Mouse (Mus musculus) forebrain, embryonic 15.5 days (tissue): ENCODE data around the gene Bcor. TPM values are rescaled to one million over a fixed set of nuclear protein-coding genes. Genes with fewer than 3 reads are reported as not detected.

Source experiments
- ATAC-seq: fragments of 200-750 bp; cut with Nextera tagmentation; replicated peaks from 2 replicates; pipeline ENCODE4 v1.8.0; 2017; ENCODE audit warnings: mild to moderate bottlenecking, moderate TSS enrichment, moderate library complexity
- H3K27ac ChIP-seq: fragments of 300-500 bp; sonication (generic); replicated peaks from 2 replicates; pipeline ENCODE4 v1.5.1; 2015; ENCODE audit warnings: mild to moderate bottlenecking, inconsistent platforms
- H3K27me3 ChIP-seq: fragments of 300-500 bp; sonication (generic); 2 replicates; pipeline ENCODE4 v1.6.1; 2015; ENCODE audit warnings: inconsistent platforms
- H3K36me3 ChIP-seq: fragments of 300-500 bp; sonication (generic); 2 replicates; pipeline ENCODE4 v1.6.1; 2015; ENCODE audit warnings: mild to moderate bottlenecking, inconsistent platforms
- H3K4me1 ChIP-seq: fragments of 300-500 bp; sonication (generic); 2 replicates; pipeline ENCODE4 v1.6.1; 2015; ENCODE audit warnings: inconsistent platforms
- H3K4me2 ChIP-seq: fragments of 300-500 bp; sonication (generic); replicated peaks from 2 replicates; pipeline ENCODE4 v1.6.1; 2015; ENCODE audit warnings: mild to moderate bottlenecking, inconsistent platforms
- H3K4me3 ChIP-seq: fragments of 300-500 bp; sonication (generic); 2 replicates; pipeline ENCODE4 v1.5.1; 2015; ENCODE audit warnings: mild to moderate bottlenecking, inconsistent platforms
- H3K9ac ChIP-seq: fragments of 300-500 bp; sonication (generic); replicated peaks from 2 replicates; pipeline ENCODE4 v1.6.1; 2015; ENCODE audit warnings: mild to moderate bottlenecking, inconsistent platforms
- H3K9me3 ChIP-seq: fragments of 300-500 bp; sonication (generic); 2 replicates; pipeline ENCODE4 v1.6.1; 2016; ENCODE audit warnings: inconsistent platforms
- WGBS: fragments of 180-500 bp; shearing (Covaris S2); methylation state at CpG from one replicate; pipeline ENCODE4 v1.1.7; 2015; ENCODE audit warnings: mixed read lengths; 5-methylcytosine and 5-hydroxymethylcytosine counted together
- polyA plus RNA-seq: library from polyadenylated mRNA; unstranded; fragments of >200 nt; fragmentation: Nextera tagmentation; extraction: Ambion mirVana; gene quantifications from 2 replicates; pipeline ENCODE4 v1.2.1, GENCODE M21; 2015

Gene Bcor
- polyA plus RNA-seq, 1 experiment from 2014 or later = 18.6 TPM

DNA sequence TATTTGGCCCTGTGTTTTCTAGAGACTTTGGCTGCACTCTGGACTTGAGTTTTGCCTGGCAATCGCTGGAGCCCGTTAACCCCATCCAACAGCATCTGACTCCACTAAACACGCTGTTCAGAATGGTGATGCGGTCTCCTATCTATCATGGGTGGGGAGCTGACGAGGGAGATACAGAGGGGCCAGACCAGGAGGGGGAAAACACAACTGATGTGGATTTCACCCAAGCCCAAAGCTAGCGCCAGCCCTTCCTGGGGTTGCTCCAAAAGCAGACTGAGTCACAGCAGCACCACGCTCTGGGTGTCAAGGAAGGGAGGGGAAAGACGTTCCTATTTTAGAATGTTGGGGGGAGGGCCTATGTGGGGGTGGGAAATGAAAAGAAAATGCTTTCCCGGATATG lies 94.4 kb downstream of the Bcor start:
- 23% methylated on average over 9 of the region's 9 CpGs for WGBS
- Histone ChIP-seq H3K9me3 (no peaks in the 10 kb centered on the region), H3K27ac (no peak overlapping the region), H3K4me1 (peaks cover 100% of the 10 kb centered on the region), H3K4me2 (no peak overlapping the region), H3K36me3 (no peaks in the 10 kb centered on the region), H3K4me3 (no peak overlapping the region), H3K9ac (no peak overlapping the region), H3K27me3 (peaks cover 3% of the 10 kb centered on the region; the same call in 1 of the 2 replicates)
- ATAC-seq = no peak

DNA sequence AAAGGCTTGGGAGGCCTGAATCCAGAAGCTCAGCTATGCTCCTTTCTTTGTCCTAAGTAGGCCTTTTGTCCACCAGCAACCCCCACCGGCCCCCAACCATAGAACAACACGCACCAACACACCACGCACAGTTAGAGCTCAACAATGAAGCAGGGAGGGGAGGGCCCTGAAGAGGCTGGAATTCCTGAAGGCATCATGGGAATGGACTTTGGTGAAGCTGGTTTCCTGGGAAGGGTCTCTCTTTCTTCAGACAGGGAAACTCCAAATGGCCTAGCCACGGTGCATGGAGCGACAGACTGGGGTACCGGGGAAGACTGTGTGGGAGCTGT lies 97.3 kb downstream of the Bcor start:
- peak overlapping the region; percentile 81 for H3K27ac ChIP-seq
- H3K36me3 ChIP-seq = peaks cover 8% of the 10 kb centered on the region; the same call in 1 of the 2 replicates
- H3K9ac ChIP-seq = 0 out of 2 replicates have a peak overlapping the region, but pooled peaks have one; percentile 15
- 9% methylated on average over 6 of the region's 6 CpGs for WGBS
- ATAC-seq = peak; percentile 10; the same call in 1 of the 2 replicates
- H3K27me3 ChIP-seq = no peaks in the 10 kb centered on the region
- H3K4me3 ChIP-seq = no peak overlapping the region
- no peaks in the 10 kb centered on the region for H3K9me3 ChIP-seq
- peaks cover 71% of the 10 kb centered on the region for H3K4me1 ChIP-seq
- H3K4me2 ChIP-seq = peak overlapping the region; percentile 31

DNA sequence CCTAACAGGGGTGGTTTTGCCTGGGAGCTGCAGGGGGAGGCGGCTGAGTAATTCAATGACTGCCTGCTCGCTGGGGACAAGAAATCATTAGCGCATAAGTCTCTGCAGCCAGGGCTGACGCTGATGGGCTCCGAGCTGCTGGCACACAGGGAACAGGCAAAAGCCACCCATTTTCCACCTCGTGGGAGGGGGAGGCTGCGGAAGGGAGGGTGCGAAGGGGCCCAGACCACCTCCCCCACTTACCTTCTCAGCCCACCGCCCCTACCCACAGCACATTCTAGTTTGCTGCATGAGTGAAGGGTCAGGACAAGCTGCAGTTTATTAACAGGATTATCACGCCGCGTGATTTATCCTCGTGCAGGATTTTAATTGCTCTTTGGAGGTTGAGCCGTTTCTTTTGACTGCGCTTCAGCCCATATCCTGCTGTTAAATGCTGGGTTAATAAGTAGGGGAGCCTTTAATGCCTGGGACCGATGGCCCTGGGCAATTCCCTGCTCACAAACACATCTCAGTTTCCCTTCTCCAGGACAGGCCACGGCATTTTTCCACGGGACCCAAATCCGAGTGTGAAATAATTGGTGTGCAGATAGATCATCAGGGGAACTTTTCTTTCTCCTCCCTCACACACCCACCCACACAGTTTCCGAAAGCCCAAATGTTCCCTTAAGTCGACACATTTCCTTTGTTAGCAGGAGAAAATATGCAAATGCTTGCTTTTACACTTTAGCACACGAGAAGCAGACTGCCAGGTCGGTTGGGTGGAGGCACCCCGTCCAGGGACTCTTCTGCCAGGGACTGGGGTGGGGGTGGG lies 97.8 kb downstream of the Bcor start:
- ATAC-seq = peak; percentile 44
- 0 out of 2 replicates have a peak overlapping the region, but pooled peaks have one; percentile 15 for H3K9ac ChIP-seq
- peak overlapping the region; percentile 81 for H3K27ac ChIP-seq
- peak overlapping the region; percentile 31 for H3K4me2 ChIP-seq
- H3K36me3 ChIP-seq = peaks cover 10% of the 10 kb centered on the region; the same call in 1 of the 2 replicates
- WGBS = 8% methylated on average over 24 of the region's 24 CpGs
- H3K4me1 ChIP-seq = peaks cover 66% of the 10 kb centered on the region
- H3K27me3 ChIP-seq = no peaks in the 10 kb centered on the region
- H3K4me3 ChIP-seq = no peak overlapping the region
- no peaks in the 10 kb centered on the region for H3K9me3 ChIP-seq

DNA sequence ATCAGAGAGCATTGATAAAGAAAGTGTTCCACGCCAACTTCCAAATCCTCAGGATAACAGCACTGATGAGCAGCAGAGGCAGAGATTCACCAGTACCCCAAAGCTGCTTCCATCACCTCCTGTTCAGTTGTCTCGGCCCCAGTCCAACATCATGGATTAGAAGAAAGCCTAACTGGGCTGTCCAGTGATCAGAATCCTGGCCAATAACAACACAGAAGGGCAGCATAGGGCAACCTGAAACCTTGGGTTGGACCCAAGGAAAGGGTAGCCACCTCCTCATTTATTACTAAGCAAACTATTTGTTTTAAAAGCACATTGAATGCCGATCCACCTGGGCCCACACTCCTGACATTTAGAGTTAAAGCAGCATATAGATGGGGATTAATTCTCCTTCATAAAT lies 99.3 kb downstream of the Bcor start:
- WGBS = 75% methylated on average over 3 of the region's 3 CpGs
- H3K4me3 ChIP-seq = no peak overlapping the region
- H3K4me1 ChIP-seq = peaks cover 57% of the 10 kb centered on the region
- H3K27me3 ChIP-seq = no peaks in the 10 kb centered on the region
- H3K9ac ChIP-seq = no peak overlapping the region
- no peak for ATAC-seq
- H3K27ac ChIP-seq = no peak overlapping the region
- H3K36me3 ChIP-seq = peaks cover 12% of the 10 kb centered on the region; the same call in 1 of the 2 replicates
- H3K4me2 ChIP-seq = no peak overlapping the region
- H3K9me3 ChIP-seq = no peaks in the 10 kb centered on the region

DNA sequence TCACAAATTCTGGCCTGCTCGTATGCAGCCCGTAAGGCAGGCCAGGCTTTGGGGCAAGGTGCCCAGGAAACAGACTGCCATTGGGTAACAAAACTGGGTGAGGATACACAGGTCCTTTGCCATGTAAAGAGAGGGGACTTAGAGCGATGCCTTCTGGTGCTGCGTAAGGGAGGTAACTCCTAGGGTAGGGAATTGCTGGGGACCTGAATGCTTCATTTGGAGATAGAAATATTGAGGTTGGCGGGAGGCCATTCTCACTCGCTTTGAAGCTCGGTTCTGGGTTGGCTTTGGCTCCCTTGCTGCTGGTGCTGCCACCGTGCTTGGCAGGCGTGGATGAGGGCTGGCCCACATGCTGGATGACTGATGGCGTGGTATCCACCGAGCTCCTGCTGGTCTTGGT lies 102.9 kb downstream of the Bcor start:
- Histone ChIP-seq H3K4me2 (no peak overlapping the region), H3K9me3 (no peaks in the 10 kb centered on the region), H3K27ac (no peak overlapping the region), H3K4me3 (no peak overlapping the region), H3K27me3 (no peaks in the 10 kb centered on the region), H3K36me3 (peaks cover 12% of the 10 kb centered on the region; the same call in 1 of the 2 replicates), H3K9ac (no peak overlapping the region), H3K4me1 (peaks cover 21% of the 10 kb centered on the region)
- WGBS = 73% methylated on average over 11 of the region's 11 CpGs
- ATAC-seq = no peak

DNA sequence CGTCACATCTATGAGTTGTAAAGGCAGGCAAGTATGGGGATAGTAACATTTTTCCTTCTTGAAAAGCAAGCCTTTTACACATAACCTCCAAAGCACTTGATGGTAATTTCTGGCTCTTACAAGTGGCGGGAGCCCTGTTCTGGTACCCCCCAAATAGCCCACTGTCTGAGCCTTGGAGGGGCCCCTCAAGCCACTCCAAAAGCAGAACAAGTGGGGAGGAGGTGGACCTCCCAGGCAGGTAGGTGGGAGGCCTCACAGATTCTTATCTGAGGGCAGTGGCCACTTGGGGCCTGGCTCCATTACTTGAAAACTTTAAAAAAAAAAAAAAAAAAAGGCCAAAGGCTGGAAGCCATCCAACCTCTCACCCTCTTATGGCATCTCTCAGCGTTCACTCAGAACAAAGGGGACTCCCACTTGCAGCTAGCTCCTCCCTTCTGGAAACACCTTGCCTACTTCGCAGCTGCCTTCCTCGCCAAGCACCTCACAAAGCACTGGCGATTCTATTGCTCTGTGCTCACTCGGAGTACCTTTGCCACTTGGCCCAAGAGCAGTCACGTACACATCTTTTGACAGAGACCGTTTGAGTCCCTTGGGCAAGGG lies 106.7 kb downstream of the Bcor start:
- Histone ChIP-seq H3K4me2 (no peak overlapping the region), H3K27ac (no peak overlapping the region), H3K4me3 (no peak overlapping the region), H3K36me3 (peaks cover 9% of the 10 kb centered on the region; the same call in 1 of the 2 replicates), H3K9ac (no peak overlapping the region), H3K27me3 (no peaks in the 10 kb centered on the region), H3K9me3 (no peaks in the 10 kb centered on the region), H3K4me1 (peaks cover 7% of the 10 kb centered on the region; the same call in 1 of the 2 replicates)
- 68% methylated on average over 9 of the region's 9 CpGs for WGBS
- ATAC-seq = no peak

DNA sequence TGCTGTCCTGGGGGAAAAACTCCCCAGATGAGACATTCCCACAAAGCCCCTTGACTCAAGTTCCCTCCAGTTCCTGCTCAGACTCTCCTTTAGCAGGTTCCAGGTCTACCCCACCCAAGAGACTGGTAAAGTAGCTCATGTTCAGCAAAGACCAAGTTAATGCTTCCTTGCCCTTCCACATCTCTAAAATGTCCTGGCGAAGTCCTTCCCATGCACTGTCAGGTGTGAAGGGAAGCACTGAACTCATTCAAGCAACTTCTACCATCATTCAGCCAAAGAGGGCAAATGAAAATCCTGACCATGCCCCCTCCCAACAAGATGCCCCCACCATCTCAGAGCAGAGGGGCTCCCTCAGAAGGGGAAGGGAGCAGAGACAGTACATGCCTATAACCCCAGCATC lies 107.5 kb downstream of the Bcor start:
- Histone ChIP-seq H3K9me3 (no peaks in the 10 kb centered on the region), H3K4me2 (no peak overlapping the region), H3K36me3 (peaks cover 3% of the 10 kb centered on the region; the same call in 1 of the 2 replicates), H3K4me3 (no peak overlapping the region), H3K4me1 (peaks cover 14% of the 10 kb centered on the region), H3K27ac (no peak overlapping the region), H3K27me3 (no peaks in the 10 kb centered on the region), H3K9ac (no peak overlapping the region)
- 96% methylated on average over 1 of the region's 1 CpGs for WGBS
- no peak for ATAC-seq

DNA sequence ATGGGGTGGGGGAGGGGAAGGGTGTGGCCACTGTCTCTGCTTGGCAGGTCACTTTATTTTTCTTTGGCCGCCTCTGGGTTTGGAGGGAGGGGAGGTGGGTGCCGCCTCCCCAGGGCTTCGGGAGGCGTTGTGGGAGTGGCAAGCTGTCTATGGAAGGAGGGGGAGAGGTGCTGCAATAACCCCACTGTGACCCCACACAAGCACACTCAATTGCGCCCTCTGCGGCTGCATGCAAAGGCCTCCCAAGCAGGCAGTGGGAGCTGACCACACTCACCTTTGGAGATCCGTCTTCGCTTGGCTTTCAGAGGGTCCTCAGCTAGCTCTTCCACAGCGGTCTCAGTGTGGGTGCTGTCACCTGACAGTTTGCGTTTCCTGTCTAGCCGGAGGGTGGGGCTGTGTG lies 111.4 kb downstream of the Bcor start:
- H3K4me2 ChIP-seq = no peak overlapping the region
- no peaks in the 10 kb centered on the region for H3K27me3 ChIP-seq
- 67% methylated on average over 11 of the region's 11 CpGs for WGBS
- peaks cover 7% of the 10 kb centered on the region; the same call in 1 of the 2 replicates for H3K36me3 ChIP-seq
- no peak overlapping the region for H3K9ac ChIP-seq
- H3K4me3 ChIP-seq = no peak overlapping the region
- H3K27ac ChIP-seq = no peak overlapping the region
- H3K9me3 ChIP-seq = no peaks in the 10 kb centered on the region
- ATAC-seq = no peak
- peaks cover 14% of the 10 kb centered on the region for H3K4me1 ChIP-seq

DNA sequence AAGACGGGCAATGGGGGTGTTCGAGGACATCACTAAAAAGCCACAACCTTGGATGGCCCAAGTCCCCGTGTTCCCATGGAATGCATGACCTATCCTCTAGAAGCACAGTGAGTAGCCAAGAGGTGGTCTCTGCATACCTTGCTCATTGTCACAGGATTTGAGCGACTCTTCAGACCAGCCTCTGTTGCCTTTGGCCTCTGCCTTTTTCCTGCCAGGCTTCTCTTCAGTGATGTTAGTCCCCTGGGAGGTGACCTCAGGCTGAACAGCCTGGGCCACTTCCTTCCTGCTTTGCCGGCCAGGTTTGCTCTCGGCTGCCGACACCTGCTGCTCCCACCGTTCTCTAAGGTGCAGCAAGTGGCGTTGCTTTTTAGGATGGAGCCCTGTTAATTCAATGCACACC lies 112.0 kb downstream of the Bcor start:
- peaks cover 14% of the 10 kb centered on the region for H3K4me1 ChIP-seq
- 32% methylated on average over 9 of the region's 9 CpGs for WGBS
- H3K4me3 ChIP-seq = no peak overlapping the region
- H3K36me3 ChIP-seq = peaks cover 7% of the 10 kb centered on the region; the same call in 1 of the 2 replicates
- H3K9ac ChIP-seq = no peak overlapping the region
- H3K27me3 ChIP-seq = no peaks in the 10 kb centered on the region
- peak overlapping the region; percentile 28; the same call in 1 of the 2 replicates for H3K27ac ChIP-seq
- no peaks in the 10 kb centered on the region for H3K9me3 ChIP-seq
- no peak overlapping the region for H3K4me2 ChIP-seq
- ATAC-seq = 0 out of 2 replicates have a peak, but pooled peaks have one; percentile 11

DNA sequence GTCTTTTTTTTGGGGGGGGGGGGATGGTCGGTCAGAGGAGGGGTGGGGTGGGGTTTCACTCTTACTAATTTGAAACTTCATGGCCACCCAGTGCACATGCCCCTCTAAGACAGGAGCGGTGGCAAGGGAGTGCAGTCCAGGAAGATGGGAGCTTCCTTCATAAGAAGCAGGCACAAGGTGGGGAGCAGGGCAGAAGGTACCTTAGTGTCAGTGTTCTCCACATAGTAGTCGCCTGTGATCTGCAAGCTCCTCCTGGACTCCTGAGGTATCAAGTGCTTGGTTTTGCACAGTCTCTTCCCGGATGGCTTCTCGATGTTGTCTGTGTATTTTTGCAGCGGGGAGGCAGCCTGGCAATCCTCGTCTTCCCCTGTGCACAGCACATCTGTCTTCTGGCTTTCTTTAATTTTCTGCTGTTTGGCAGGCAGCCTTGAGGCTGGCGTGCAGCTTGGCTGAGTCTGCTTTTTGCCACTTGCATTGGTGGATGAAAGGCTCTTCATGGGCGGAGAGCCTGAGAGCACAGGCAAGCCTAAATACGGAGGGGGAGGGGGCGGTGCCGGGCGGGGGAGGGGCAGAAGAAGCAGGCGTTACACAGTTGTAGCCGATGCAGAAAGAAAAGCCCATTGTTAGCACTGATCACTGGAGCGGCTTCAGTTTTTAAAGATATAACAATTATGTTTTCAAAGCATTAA lies 112.8 kb downstream of the Bcor start:
- Histone ChIP-seq H3K27me3 (no peaks in the 10 kb centered on the region), H3K4me1 (peaks cover 14% of the 10 kb centered on the region), H3K9ac (no peak overlapping the region), H3K9me3 (no peaks in the 10 kb centered on the region), H3K4me2 (no peak overlapping the region), H3K27ac (peak overlapping the region; percentile 60), H3K4me3 (no peak overlapping the region), H3K36me3 (peaks cover 7% of the 10 kb centered on the region; the same call in 1 of the 2 replicates)
- peak; percentile 84 for ATAC-seq
- WGBS = 17% methylated on average over 15 of the region's 16 CpGs

DNA sequence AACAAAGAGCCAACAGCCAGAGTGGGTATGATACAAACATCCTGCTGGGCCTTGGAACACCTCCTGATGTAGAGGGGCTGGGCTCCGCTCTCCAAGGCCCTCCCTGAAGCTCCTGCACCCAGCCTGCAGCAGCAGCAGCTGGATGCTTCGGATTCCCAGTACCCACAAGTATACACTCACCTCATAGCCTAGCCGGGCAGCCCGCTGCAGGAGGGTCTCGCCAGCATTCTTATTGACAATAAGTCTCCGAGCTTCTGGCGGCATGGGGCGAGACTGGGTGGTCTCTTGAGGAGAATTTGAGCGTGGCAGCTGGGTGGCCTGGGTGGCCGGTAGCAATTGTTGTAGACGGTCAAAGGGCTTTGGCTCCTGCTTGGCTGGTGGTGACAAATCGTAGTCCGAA lies 113.5 kb downstream of the Bcor start:
- Histone ChIP-seq H3K27me3 (no peaks in the 10 kb centered on the region), H3K9me3 (no peaks in the 10 kb centered on the region), H3K9ac (no peak overlapping the region), H3K4me1 (peaks cover 14% of the 10 kb centered on the region), H3K4me3 (no peak overlapping the region), H3K27ac (no peak overlapping the region; the same call in 1 of the 2 replicates), H3K36me3 (peaks cover 7% of the 10 kb centered on the region; the same call in 1 of the 2 replicates), H3K4me2 (no peak overlapping the region)
- 44% methylated on average over 13 of the region's 13 CpGs for WGBS
- ATAC-seq = no peak

DNA sequence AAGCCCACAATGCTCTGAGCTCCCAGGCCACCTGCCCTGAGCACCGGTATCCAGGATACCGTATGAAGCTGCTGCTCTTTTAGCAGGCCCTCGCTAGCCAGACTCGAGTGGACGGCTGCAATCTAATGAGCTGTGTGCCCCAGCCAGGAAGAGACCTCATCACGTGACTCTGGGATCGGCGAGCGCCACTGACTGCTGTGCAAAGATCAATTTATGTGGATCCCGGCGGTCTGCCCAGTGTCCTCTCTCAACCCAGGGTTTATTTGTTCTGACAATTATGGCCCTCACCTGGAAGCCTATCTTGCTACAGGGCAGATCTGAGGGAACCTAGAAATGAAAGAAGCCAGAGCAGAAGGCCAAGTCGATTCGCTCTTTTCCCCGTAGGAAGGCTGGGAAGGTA lies 116.8 kb downstream of the Bcor start:
- Histone ChIP-seq H3K36me3 (peaks cover 24% of the 10 kb centered on the region), H3K4me2 (no peak overlapping the region), H3K27me3 (no peaks in the 10 kb centered on the region), H3K4me1 (peaks cover 13% of the 10 kb centered on the region), H3K4me3 (no peak overlapping the region), H3K9ac (no peak overlapping the region), H3K27ac (no peak overlapping the region), H3K9me3 (no peaks in the 10 kb centered on the region)
- WGBS = 69% methylated on average over 14 of the region's 14 CpGs
- ATAC-seq = no peak
